Mouse (Mus musculus): ENCODE data around the gene Adat1.
"Not testable (repeated sequence)": the region's sequence is repeated elsewhere in the genome, so short reads cannot be mapped to it uniquely, and the experiment has no call there.

Gene Adat1

GRCm38 (mm10) chr8:111938076-111938985 is 53.8 kb downstream of the Adat1 start:
- not testable (repeated sequence) for DNase-seq

GRCm38 (mm10) chr8:111937184-111937583 is 54.9 kb downstream of the Adat1 start:
- DNase-seq: no peak

GRCm38 (mm10) chr8:111934201-111934600 is 57.9 kb downstream of the Adat1 start:
- no peak for DNase-seq

GRCm38 (mm10) chr8:111933348-111934076 is 58.6 kb downstream of the Adat1 start, which contains the start of gene Tmem231:
Tmem231 (minus strand) TSS chr8:111933881.
- DNase-seq: peak; percentile 90

- no peak for DNase-seq
Observed at GRCm38 (mm10) chr8:111932580-111933336, 59.3 kb downstream of the Adat1 start.

- no peak for DNase-seq
Observed at GRCm38 (mm10) chr8:111931721-111932120, 60.4 kb downstream of the Adat1 start.

- no peak for DNase-seq
Observed at GRCm38 (mm10) chr8:111929648-111930344, 62.3 kb downstream of the Adat1 start.

- DNase-seq: no peak
Observed at GRCm38 (mm10) chr8:111924976-111925375, 67.1 kb downstream of the Adat1 start.

- DNase-seq: peak; percentile 46
Observed at GRCm38 (mm10) chr8:111923383-111923804, 68.7 kb downstream of the Adat1 start.

- no peak for DNase-seq
Observed at GRCm38 (mm10) chr8:111920971-111921370, 71.1 kb downstream of the Adat1 start.

GRCm38 (mm10) chr8:111919663-111920062 is 72.4 kb downstream of the Adat1 start:
- DNase-seq: no peak
